Mouse (Mus musculus): Measurements from ENCODE around the gene L3hypdh.
"Not testable (repeated sequence)": the region's sequence is repeated elsewhere in the genome, so short reads cannot be mapped to it uniquely, and the experiment has no call there.

Gene L3hypdh

DNA sequence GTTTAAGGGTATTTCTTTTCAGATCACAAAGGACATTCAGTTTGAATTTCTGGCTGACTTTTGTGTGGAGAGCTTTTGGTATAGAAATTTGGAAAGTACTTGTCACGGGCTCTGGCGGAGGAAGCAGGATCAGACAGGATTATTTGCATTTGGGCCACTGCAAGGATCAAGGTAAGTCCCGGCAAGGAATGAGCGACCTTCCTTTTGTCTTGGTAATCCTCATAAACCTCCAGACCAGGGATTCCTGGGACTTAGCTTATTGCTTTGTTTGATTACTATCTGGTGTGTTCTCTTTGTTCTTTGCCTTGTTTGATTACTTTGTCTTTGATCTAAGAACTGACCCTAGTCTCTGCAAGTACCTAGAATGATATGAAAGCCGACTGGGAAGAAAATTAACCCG lies 31.4 kb downstream of the L3hypdh start:
- no peak for DNase-seq (ENCODE audit: low read depth, low spot score)

DNA sequence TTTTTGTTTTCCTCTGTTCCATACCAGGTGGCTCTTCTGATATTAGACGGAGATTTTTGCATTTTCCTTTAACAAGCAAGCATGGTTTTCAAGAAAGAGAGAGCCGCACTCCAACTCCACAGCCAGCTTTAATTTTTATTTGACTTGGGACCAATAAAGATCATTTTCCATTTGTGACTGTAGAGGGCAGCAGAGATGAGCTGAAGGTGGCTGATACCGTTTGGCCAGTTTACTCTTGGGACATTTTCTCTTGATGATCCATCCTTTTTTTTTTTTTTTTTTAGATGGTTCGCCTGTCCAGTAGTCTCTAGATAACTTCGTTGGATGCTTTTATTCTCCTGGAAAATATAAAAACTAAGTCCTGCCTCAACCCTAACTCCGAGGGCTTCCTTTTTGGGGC lies 31.9 kb downstream of the L3hypdh start:
- peak; percentile 43 for DNase-seq (ENCODE audit: low read depth, low spot score)

DNA sequence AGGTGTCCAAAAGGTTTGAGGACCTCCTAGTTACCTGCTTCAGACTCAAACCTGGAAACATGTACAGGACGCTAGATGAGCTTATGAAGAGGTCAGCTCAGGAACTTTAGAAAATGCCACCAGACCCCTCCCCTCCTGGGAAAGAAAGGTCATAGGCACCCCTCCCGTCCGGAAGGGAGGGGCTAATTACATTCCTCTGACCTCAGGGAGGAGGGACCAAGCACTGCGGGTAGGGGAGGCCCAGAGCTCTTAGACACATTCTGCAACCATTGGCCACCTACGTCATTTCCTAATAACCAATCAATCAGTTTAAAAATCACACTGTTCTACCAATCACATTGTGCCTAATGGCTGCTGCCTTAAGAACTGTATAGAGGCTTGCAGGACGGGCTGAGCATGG lies 32.7 kb downstream of the L3hypdh start:
- DNase-seq (ENCODE audit: low read depth, low spot score) = no peak

DNA sequence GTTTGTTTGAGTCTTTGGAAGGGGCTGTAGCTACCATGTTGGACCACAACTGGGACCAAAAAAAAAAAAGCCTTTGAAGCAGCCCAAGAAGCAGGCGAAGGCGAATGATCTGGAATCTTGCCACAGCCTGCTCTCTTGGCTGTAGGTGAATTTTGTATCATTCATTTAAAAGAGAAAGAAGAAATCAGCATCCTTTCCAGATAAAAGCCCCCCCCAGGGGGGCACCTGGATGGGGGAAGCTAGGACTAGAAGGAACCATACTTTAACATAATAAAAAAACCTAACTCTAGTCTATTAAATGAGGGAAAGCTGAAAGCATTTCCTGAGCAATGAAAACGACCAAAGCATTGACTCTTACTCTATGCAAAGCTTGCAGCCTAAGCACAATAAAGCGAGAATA lies 34.4 kb downstream of the L3hypdh start:
- no peak for DNase-seq (ENCODE audit: low read depth, low spot score)

DNA sequence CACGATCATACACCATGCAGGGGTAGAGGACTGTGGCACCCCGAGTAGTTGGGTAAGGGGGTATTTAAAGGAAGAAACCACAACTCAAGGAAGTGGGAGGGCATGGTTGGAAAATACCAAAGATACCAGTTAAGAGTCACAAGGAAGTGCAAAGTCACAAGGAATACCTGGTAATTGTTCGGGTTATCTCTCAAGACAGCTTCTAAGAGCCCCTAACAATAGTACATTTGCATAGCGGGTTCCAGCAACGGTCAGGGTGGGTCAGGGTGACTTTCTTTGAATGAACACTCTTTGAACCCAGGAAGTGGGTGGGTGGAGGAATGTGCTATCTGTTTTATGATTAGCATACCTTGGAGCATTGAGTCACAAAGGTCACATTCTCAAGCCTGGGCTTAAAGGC lies 35.1 kb downstream of the L3hypdh start:
- not testable (repeated sequence) for DNase-seq (ENCODE audit: low read depth, low spot score)

DNA sequence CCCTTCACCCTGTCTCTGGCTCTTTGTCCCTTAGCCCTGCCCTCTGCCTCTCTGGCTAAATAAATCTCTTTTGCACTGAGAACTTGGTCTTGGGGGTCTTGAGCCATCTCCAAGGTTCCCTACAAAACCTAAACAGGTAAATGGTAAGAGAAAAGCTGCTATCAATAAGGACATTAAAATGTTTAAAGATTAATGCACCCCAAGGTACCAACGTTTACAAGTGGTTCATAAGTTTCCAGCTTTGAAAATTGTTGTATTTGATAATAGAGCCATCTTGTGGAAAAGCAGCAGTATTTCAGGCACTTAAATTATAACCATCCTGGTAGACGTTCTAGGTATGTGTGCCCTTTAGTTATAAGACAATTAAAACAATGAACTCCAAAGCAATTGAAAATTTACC lies 37.7 kb downstream of the L3hypdh start:
- peak; percentile 37 for DNase-seq (ENCODE audit: low read depth, low spot score)

DNA sequence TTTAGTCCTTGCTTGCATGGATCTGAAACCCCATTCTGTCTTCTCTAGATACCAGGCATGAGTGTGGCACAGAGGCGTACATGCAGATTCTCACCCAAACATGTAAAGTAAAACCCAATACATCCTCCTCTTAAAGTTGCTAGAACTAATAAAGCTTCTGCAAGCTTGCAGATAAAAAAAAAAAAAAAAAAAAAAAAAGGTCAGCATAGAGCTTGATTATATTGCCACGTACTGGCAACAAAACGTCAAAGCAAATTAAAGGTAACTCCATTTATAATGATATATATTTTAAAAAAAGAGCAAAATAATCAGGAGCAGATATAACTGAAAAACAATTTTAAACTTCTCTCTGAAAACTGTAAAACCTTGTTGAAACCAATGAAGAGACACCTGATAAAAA lies 44.0 kb downstream of the L3hypdh start:
- DNase-seq (ENCODE audit: low read depth, low spot score) = no peak

DNA sequence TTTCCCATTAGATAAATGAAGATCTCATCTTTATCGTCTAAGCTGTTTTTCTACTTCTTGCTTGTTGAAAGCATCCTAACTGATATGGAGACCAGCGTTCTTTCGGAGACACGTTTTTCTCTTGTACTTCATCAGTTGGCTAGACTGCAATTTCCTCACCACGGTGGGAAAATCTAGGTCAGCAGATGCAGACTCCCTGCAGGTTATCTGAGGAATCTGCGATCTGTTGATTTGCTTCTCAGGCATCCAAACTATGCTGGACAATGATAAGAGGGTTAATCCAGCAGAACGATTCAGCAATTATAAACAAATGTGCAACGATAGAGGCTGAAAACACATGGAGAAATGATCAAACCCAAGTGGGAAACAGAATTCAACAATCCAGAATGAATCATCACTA lies 45.7 kb downstream of the L3hypdh start:
- no peak for DNase-seq (ENCODE audit: low read depth, low spot score)

DNA sequence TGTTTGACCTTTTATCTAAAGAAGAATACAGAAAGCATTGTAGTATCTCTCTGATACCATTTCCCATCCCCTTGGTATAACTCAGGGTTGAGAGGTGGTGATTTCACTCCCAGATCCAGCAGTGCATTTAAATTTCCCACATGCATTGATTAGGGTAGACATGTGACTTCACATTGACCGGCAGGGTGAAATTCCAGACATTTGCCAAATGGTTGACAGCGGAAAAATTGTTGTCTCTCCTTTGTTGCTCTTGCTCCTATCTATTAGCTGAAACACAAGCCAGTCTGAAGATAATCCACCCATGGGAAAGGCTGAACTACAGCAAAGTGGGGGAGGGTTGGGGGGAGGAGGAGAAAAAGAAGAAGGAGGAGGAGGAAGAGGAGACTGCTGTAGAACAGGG lies 46.4 kb downstream of the L3hypdh start:
- DNase-seq (ENCODE audit: low read depth, low spot score) = no peak

DNA sequence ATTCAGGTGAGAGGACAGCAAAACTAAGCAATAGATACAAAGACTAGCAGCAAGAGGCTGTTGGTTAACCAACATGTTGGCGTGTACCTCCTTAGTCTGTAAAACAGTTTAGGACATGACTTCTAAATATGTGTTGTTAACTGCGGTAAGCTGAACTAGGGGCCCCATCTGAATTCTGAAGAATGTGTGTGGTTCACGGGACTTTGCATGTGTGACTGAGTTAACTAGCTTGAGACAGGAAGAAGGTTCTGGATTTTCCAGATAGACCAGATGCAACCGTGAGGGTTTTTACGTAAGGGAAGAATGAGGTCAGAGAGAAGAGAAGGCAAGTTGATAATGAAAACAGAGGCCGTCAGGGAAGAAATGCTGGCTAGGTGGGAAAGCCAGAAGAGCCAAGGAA lies 48.2 kb downstream of the L3hypdh start:
- DNase-seq (ENCODE audit: low read depth, low spot score) = no peak

DNA sequence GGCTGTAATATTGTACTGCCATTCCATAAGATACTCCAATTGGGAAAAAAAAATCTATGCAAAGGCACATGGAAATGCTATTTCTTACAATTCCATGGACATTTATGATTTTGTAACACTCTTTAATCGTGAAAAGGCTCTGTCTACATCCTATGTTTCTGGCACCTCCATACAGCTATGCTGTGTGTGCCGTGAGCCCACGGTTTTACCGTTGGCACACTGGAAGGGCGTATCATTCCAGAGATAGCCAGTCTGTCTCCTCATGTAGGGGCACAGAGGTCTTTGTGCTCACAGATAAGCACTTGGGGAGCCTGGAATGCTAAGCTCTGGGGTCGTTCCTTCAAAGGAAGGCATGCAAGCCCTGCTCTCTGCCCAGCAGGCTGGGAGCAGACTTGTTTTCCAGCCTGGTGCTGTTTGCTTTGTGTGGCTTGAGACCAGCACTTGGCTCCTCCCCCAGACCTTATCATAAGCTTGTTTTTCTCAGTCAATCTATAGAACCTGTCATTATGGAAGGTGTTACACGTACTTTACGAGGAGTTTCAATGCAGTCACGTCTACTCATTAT lies 49.1 kb downstream of the L3hypdh start:
- DNase-seq (ENCODE audit: low read depth, low spot score) = no peak

DNA sequence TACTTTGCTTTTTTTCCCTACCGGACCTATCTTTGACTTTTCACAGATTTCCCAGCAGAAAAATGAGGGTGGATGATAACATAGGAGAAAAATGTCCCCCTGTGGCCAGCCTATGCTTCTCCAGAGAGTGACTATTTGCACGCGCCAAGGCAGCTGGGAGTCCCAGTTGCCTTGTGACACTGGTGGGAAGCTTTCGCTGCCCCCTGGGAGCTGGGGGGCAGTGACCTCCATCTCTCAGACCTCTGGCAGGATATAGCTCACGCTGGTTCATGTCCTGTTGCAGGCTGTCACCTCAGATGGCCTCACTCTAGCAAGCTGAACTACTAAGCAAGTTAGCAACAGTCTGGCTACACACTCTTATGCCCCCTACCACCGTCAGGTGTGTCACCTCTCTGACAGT lies 53.4 kb downstream of the L3hypdh start:
- DNase-seq (ENCODE audit: low read depth, low spot score) = no peak

DNA sequence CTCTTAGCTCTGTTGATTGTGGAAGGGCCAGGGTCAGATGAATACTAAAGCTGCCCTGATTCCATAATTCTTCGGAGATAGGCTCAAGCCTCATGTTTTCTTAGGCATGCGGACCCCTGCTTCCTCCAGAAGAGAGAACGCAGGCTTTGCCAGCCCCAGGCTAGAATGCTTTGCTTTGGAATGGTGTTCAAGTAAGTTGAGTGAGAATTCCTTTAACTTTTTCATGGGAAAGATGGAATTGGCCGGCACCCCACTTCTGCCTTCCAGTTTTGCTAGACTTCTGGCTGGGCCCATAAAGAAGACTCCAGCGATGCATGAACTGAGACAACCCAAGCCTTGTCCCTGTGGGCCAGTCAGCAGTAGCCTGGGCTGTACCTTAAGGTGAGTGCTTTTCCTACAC lies 54.1 kb downstream of the L3hypdh start:
- no peak for DNase-seq (ENCODE audit: low read depth, low spot score)

DNA sequence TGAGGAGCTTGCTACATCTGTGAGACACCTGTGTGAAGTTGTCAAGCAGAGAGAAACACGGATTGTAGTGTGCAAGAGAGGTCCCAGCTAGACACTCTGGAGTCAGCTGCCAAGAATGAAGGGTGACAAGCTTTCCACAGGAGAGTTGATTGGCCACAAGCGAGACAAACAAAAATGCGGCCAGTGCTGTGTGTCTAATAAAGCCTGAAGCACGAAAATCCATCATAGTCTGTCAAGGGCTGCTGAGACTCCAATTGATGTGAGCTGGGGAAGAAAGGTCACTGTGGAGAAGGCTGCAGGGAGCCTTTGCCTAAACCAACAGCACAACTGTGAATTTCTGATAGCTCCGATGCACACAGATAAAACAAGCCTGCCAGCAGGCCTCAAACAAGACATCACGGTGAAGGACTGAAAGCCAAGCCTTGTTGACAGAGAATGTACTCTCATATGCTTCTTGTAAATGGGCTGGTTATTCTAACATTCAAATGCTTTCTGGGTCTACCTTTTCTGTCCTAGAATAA lies 59.9 kb downstream of the L3hypdh start:
- no peak for DNase-seq (ENCODE audit: low read depth, low spot score)

DNA sequence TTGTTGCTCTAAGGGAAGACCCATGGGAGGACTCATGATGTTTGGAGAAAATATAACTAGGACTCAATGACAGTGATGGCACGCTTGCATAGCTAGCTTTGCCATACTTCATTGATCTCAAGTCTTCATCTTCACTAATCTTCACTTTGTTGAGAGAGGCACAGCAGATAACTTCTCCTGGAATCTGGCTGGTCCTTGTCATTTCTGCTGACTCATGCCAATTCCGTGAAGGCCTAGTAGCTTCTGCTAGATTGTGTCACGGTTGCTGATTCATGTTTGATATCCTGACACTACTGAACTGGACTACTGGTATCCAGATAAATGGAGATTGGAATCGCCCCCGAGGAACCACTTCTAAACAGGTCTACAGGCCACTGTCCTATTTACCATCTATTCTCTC lies 61.7 kb downstream of the L3hypdh start:
- DNase-seq (ENCODE audit: low read depth, low spot score) = no peak

Measured in CD4-positive, CD25-positive, alpha-beta regulatory T cell, adult 2 months (primary cell).